Mouse (Mus musculus) kidney, adult 2 months (tissue): ENCODE results near the gene Ppp1r35. TPM values are rescaled to one million over a fixed set of nuclear protein-coding genes. Genes with fewer than 3 reads are reported as not detected.
"Not testable (repeated sequence)": the region's sequence is repeated elsewhere in the genome, so short reads cannot be mapped to it uniquely, and the experiment has no call there.

ENCODE experiments used
- DNase-seq: peaks from one replicate; pipeline ENCODE4 v3.0.0; 2021
- H3K27ac ChIP-seq: fragments of 200-500 bp; 2 replicates; pipeline ENCODE4 v1.5.1; 2012; ENCODE audit warnings: low read depth, low read length, control low read depth, inconsistent platforms; ENCODE audit not compliant: insufficient read depth
- H3K27me3 ChIP-seq: fragments of 200-500 bp; replicated peaks from 2 replicates; pipeline ENCODE4 v1.6.1; 2012; ENCODE audit warnings: mild to moderate bottlenecking, moderate library complexity, low read length, inconsistent platforms; ENCODE audit not compliant: control insufficient read depth, insufficient read depth
- H3K36me3 ChIP-seq: fragments of 200-500 bp; 2 replicates; pipeline ENCODE4 v1.6.1; 2012; ENCODE audit warnings: mild to moderate bottlenecking, moderate library complexity, low read length, inconsistent platforms; ENCODE audit not compliant: control insufficient read depth, insufficient read depth
- H3K4me1 ChIP-seq: fragments of 200-500 bp; 2 replicates; pipeline ENCODE4 v1.6.1; 2011; ENCODE audit warnings: low read length; ENCODE audit not compliant: control insufficient read depth, insufficient read depth
- H3K4me3 ChIP-seq: fragments of 200-500 bp; 2 replicates; pipeline ENCODE4 v1.5.1; 2011; ENCODE audit warnings: mild to moderate bottlenecking, low read depth, low read length, control low read depth; ENCODE audit not compliant: insufficient read depth
- CTCF ChIP-seq: fragments of 200-500 bp; conservative IDR thresholded peaks from 2 replicates; pipeline ENCODE4 v1.5.1; 2011; ENCODE audit warnings: low read depth, mild to moderate bottlenecking, control low read depth, low read length, moderate library complexity, mixed read lengths; ENCODE audit not compliant: insufficient read depth, insufficient read length
- POLR2A ChIP-seq: fragments of 200-500 bp; IDR thresholded peaks from one replicate; pipeline ENCODE4 v1.6.1; 2011; ENCODE audit warnings: low read depth, low read length, control low read depth
- WGBS: fragments of 180-500 bp; shearing (Covaris S2); methylation state at CpG from one replicate; pipeline ENCODE4 v1.1.7; 2018; 5-methylcytosine and 5-hydroxymethylcytosine counted together
- polyA plus RNA-seq: library from polyadenylated mRNA; depleted of rRNA; stranded (reverse); fragments of >200 nt; gene quantifications from 2 replicates; pipeline ENCODE4 v1.2.3, GENCODE M21; 2012

Ppp1r35 gene
- polyA plus RNA-seq, 1 experiment, result 30.6 TPM

DNA sequence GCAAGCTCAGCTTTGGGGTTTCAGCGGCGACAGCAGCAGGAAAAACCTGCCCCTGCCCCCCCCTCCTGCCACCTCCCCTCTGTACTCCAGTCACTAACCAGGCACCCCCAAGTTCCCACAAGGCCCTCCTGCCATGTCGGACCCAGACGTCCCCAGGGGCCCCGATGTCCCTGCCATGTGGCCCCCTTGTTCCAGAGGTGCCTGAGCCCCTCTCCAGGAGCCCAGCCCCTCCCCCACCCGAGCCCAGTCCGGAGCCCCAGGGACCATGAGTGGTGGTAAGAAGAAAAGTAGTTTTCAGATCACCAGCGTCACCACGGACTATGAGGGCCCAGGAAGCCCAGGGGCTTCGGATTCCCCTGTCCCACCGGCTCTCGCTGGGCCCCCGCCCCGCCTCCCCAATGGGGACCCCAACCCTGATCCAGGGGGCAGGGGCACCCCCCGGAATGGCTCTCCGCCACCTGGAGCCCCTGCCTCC, 31.8 kb upstream of the Ppp1r35 start:
- 2% methylated on average over 16 of the region's 16 CpGs for WGBS
- Histone ChIP-seq H3K4me1 (0 out of 2 replicates have a peak, but pooled peaks cover 6% of the 10 kb centered on the region), H3K36me3 (no peaks in the 10 kb centered on the region), H3K4me3 (peak overlapping the region; percentile 71), H3K27me3 (no peaks in the 10 kb centered on the region), H3K27ac (peak overlapping the region; percentile 78)
- no peak for DNase-seq
- TF ChIP-seq POLR2A, result no peak
- no peak for TF ChIP-seq CTCF

- Histone ChIP-seq H3K4me1 (0 out of 2 replicates have a peak, but pooled peaks cover 3% of the 10 kb centered on the region), H3K4me3 (peak overlapping the region; percentile 71), H3K27me3 (no peaks in the 10 kb centered on the region), H3K36me3 (no peaks in the 10 kb centered on the region), H3K27ac (peak overlapping the region; percentile 51)
- DNase-seq, result peak; percentile 51
- 5% methylated on average over 26 of the region's 26 CpGs for WGBS
- no peak for TF ChIP-seq CTCF
Measured at GRCm38 (mm10) chr5:137747326-137747961, 31.2 kb upstream of the Ppp1r35 start.

- Histone ChIP-seq H3K4me1 (0 out of 2 replicates have a peak, but pooled peaks cover 3% of the 10 kb centered on the region), H3K4me3 (peak overlapping the region; percentile 18), H3K27me3 (no peaks in the 10 kb centered on the region), H3K27ac (peak overlapping the region; percentile 51), H3K36me3 (no peaks in the 10 kb centered on the region)
- peak; percentile 49 for DNase-seq
- 36% methylated on average over 5 of the region's 5 CpGs for WGBS
- TF ChIP-seq CTCF (no peak), POLR2A (no peak)
Measured at GRCm38 (mm10) chr5:137748130-137748770, 30.4 kb upstream of the Ppp1r35 start.

DNA sequence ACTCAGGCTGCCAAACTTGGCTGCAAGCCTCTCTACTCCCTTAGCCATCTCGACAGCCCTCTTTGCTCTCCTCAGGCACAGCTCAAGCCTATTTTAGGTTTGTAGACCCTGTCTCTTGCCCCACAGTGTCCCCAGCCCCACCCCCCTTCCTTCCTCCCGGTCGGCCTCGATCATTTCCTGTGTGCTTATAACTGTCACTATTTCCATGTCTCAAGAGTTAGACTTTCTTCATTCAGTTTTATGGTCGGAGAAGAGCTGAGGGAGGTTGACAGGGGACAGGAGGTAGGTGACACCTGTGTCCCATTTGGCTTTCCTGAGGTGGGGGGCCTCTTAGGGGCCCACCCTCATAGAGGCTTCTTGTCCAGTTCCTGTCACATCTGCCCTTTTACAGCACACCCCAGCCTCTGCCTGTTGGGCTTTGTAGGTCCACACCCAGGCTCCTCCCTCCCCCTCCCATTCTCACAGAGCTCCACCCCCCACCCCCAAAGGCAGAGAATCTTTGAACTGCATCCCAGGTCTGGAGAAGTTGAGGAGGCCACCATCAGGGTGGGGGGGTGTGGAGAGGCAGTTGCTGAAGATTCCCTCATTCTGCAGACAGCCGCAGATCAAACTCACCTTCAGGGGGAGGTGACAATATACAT, 29.3 kb upstream of the Ppp1r35 start:
- Histone ChIP-seq H3K36me3 (no peaks in the 10 kb centered on the region), H3K4me1 (0 out of 2 replicates have a peak, but pooled peaks cover 3% of the 10 kb centered on the region), H3K4me3 (peak overlapping the region; percentile 20; the same call in 1 of the 2 replicates), H3K27ac (peak overlapping the region; percentile 46), H3K27me3 (no peaks in the 10 kb centered on the region)
- DNase-seq, result peak; percentile 33
- TF ChIP-seq POLR2A (no peak), CTCF (no peak)
- 28% methylated on average over 6 of the region's 6 CpGs for WGBS

DNA sequence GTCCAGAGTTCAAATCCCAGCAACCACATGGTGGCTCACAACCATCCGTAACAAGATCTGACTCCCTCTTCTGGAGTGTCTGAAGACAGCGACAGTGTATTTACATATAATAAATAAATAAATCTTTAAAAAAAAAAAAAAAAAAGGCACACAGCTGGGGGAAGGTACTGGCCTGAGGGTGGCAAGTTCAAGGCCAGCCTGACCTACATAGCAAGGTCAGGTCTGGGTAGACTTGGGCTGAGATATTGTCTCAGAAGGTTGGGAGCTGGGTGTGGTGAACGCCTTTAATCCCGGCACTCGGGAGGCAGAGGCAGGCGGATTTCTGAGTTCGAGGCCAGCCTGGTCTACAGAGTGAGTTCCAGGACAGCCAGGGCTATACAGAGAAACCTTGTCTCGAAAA, 28.4 kb upstream of the Ppp1r35 start:
- H3K27ac ChIP-seq, H3K4me3 ChIP-seq, H3K36me3 ChIP-seq, H3K27me3 ChIP-seq, DNase-seq, H3K4me1 ChIP-seq: not testable (repeated sequence)
- 81% methylated on average over 7 of the region's 8 CpGs for WGBS

DNA sequence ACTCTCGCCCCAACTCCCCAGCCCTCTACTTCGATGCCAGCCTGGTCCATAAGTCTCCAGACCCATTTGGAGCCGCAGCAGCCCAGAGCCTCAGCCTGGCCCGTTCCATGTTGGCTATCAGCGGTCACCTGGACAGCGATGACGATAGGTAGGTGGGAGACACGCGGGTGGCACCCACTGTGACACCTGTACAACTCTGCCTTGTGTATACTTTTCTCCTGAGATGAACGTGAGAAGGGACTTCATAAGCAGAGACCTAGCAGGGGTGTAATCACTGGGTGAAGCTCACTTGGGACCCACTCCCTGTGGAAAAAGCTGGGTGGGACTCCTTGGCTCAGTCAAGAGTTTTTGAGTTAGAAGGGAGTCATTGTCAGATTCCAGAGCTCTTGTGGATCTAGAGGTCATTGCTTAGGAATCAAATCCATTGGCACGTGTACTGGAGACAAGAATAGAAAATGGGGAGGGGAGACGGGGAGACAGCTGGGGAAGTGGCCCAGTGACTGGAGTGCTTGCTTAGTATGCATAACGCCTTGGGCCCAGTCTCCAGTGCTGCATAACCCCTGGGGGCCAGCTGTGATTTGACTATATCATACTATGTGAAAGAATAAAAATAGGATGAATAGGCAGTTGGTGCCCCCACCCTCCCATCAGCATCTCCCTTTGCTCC, 27.3 kb upstream of the Ppp1r35 start:
- no peak overlapping the region for H3K4me3 ChIP-seq
- H3K36me3 ChIP-seq, result no peaks in the 10 kb centered on the region
- 87% methylated on average over 13 of the region's 13 CpGs for WGBS
- TF ChIP-seq POLR2A, result no peak
- no peak for TF ChIP-seq CTCF
- no peaks in the 10 kb centered on the region for H3K27me3 ChIP-seq
- no peak overlapping the region for H3K27ac ChIP-seq
- no peak for DNase-seq
- 0 out of 2 replicates have a peak, but pooled peaks cover 3% of the 10 kb centered on the region for H3K4me1 ChIP-seq

- H3K27me3 ChIP-seq, result no peaks in the 10 kb centered on the region
- no peak for TF ChIP-seq POLR2A
- TF ChIP-seq CTCF, result no peak
- 92% methylated on average over 6 of the region's 6 CpGs for WGBS
- H3K36me3 ChIP-seq, result no peaks in the 10 kb centered on the region
- peaks cover 7% of the 10 kb centered on the region for H3K4me1 ChIP-seq
- DNase-seq, result no peak
- H3K4me3 ChIP-seq, result no peak overlapping the region
- no peak overlapping the region for H3K27ac ChIP-seq
Measured at GRCm38 (mm10) chr5:137751988-137752387, 26.7 kb upstream of the Ppp1r35 start.
